In the genomic region with DNA sequence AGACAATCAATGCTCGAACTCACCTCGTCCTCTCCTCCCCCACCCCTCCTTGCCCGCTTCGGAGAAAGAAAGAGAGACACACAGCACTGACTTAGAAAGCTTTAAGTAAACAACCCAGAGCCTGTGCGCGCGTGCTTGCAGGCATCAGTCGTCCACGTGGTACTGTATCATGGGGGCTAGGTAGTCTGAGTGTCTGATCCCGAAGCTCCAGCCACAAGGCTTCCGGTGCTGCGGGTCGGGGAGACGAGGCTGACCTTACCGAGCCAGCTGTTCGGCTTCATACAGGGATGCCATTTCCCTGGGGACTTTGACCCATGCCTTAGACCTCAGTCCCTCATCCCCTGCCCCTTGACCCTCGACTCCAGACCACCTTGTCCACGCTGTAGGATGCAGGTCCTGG, we compare ENCODE assay signal across 13 mouse cellular contexts. TPM values are rescaled to one million over a fixed set of nuclear protein-coding genes. Genes with fewer than 3 reads are reported as not detected.
DNase-seq lines count a peak whose midpoint lies in the region; ATAC-seq and TF ChIP-seq lines count a peak whose summit lies in the region.
"Had no signal": no experiment of that assay in that cellular context is flagged by ENCODE, and none has a peak within 500 bp of the region (broad histone marks: within the 10 kb centered on the region; RNA-seq: fewer than 3 reads in every experiment).

No protein-coding gene starts in this region.

- peaks cover 7% of the 10 kb centered on the region; the same call in 1 of the 2 replicates for H3K4me1 ChIP-seq in kidney, adult 2 months (ENCODE audit: control insufficient read depth, insufficient read depth, low read length)
- peaks cover 41% of the 10 kb centered on the region for H3K4me1 ChIP-seq in limb, embryonic 13.5 days

- WGBS in kidney, adult 2 months: 10% methylated on average over 18 of the region's 18 CpGs
- 5% methylated on average over 18 of the region's 18 CpGs for WGBS in limb, embryonic 13.5 days

- H3K27ac ChIP-seq in kidney, adult 2 months (ENCODE audit: insufficient read depth, low read depth, low read length): no peak overlapping the region
- no peak overlapping the region for H3K27ac ChIP-seq in limb, embryonic 13.5 days

- H3K9ac ChIP-seq in limb, embryonic 13.5 days: peak overlapping the region; percentile 19; the same call in 1 of the 2 replicates
- H3K9ac ChIP-seq: forebrain, postnatal 0 days had no signal

- TF ChIP-seq CTCF in kidney, adult 2 months (conservative IDR thresholded peaks at IDR 0.05; ENCODE audit: insufficient read depth, insufficient read length, low read depth, low read length): no peak

- H3K27me3 ChIP-seq in kidney, adult 2 months (replicated peaks; ENCODE audit: control insufficient read depth, insufficient read depth, low read length): no peaks in the 10 kb centered on the region
- peaks cover 69% of the 10 kb centered on the region for H3K27me3 ChIP-seq in limb, embryonic 13.5 days

- no peak for ATAC-seq in limb, embryonic 13.5 days (ENCODE audit: low FRiP score, low read depth)
- ATAC-seq in megakaryocyte progenitor cell, adult 5-6 weeks (replicated peaks; ENCODE audit: poor library complexity): no peak
- ATAC-seq: forebrain, postnatal 0 days; lung, postnatal 0 days; Patski had no signal

- H3K36me3 ChIP-seq in kidney, adult 2 months (ENCODE audit: control insufficient read depth, insufficient read depth, low read length): no peaks in the 10 kb centered on the region
- H3K36me3 ChIP-seq in limb, embryonic 13.5 days: peaks cover 4% of the 10 kb centered on the region

- no peak overlapping the region for H3K4me3 ChIP-seq in kidney, adult 2 months (ENCODE audit: insufficient read depth, low read depth, low read length)
- H3K4me3 ChIP-seq in limb, embryonic 13.5 days: no peak overlapping the region

- peak overlapping the region; percentile 27; the same call in 1 of the 2 replicates for H3K4me2 ChIP-seq in limb, embryonic 13.5 days (replicated peaks)

- no peak for TF ChIP-seq POLR2A in kidney, adult 2 months (IDR thresholded peaks at IDR 0.05; ENCODE audit: low read depth, low read length)

- DNase-seq in embryo, embryonic 10.5 days (ENCODE audit: low spot score): peak; percentile 30
- no peak for DNase-seq in embryo, embryonic 10 days (ENCODE audit: low spot score)
- peak; percentile 13 for DNase-seq in kidney, adult 2 months
- no peak for DNase-seq in kidney, adult 8-10 months
- DNase-seq in embryo, embryonic 11 days: peak; percentile 20
- no peak for DNase-seq in frontal cortex, adult 2 months (ENCODE audit: extremely low spot score in 1 of 2, low spot score in 1 of 2)
- DNase-seq: B cell, adult 2 months; forebrain, postnatal 0 days had no signal

- H3K9me3 ChIP-seq in limb, embryonic 13.5 days: no peaks in the 10 kb centered on the region

RNA-seq across cellular contexts. Expression of gene Tymp, which starts 0.5 kb away (rescaled TPM):
- polyA plus RNA-seq in kidney, adult 2 months (2012; rRNA removed): 1.8 and 3.1 TPM in 2 replicates
- polyA plus RNA-seq in limb, embryonic 13.5 days (2015; fragmentation: Nextera tagmentation; extraction: Ambion mirVana): 1.3 TPM in 2 replicates
- 0.10 and 0.17 TPM in 2 replicates for total RNA-seq in megakaryocyte progenitor cell, adult 5-6 weeks (2015)
- total RNA-seq in megakaryocyte progenitor cell, adult 5-6 weeks (2017): 0.42 and 0.71 TPM in 2 replicates
- polyA plus RNA-seq in frontal cortex, adult 2 months (2012; rRNA removed): 3.3 TPM in 2 replicates

RNA-seq across cellular contexts. Expression of gene Odf3b, which starts 1.7 kb away (rescaled TPM):
- polyA plus RNA-seq in kidney, adult 2 months (2012; rRNA removed): 1.6 and 2.2 TPM in 2 replicates
- 0.23 and 0.29 TPM in 2 replicates for polyA plus RNA-seq in limb, embryonic 13.5 days (2015; fragmentation: Nextera tagmentation; extraction: Ambion mirVana)
- total RNA-seq in megakaryocyte progenitor cell, adult 5-6 weeks (2015): 0.90 and 2.7 TPM in 2 replicates
- 1.9 and 3.7 TPM in 2 replicates for total RNA-seq in megakaryocyte progenitor cell, adult 5-6 weeks (2017)
- 2.4 and 3.8 TPM in 2 replicates for polyA plus RNA-seq in frontal cortex, adult 2 months (2012; rRNA removed)

RNA-seq across cellular contexts. Expression of gene Sco2, which starts 3.7 kb away (rescaled TPM):
- polyA plus RNA-seq in kidney, adult 2 months (2012; rRNA removed): 59.5 and 65.3 TPM in 2 replicates
- polyA plus RNA-seq in limb, embryonic 13.5 days (2015; fragmentation: Nextera tagmentation; extraction: Ambion mirVana): 5.4 and 5.8 TPM in 2 replicates
- total RNA-seq in megakaryocyte progenitor cell, adult 5-6 weeks (2015): 15.9 and 20.6 TPM in 2 replicates
- 14.4 and 14.7 TPM in 2 replicates for total RNA-seq in megakaryocyte progenitor cell, adult 5-6 weeks (2017)
- polyA plus RNA-seq in frontal cortex, adult 2 months (2012; rRNA removed): 30.0 and 30.5 TPM in 2 replicates

RNA-seq across cellular contexts. Expression of gene Klhdc7b, which starts 7.4 kb away (rescaled TPM):
- not detected in 2 replicates for polyA plus RNA-seq in kidney, adult 2 months (2012; rRNA removed)
- polyA plus RNA-seq in limb, embryonic 13.5 days (2015; fragmentation: Nextera tagmentation; extraction: Ambion mirVana): 0.05 TPM in 1 of 2 replicates, not detected in the other
- 0.07 TPM in 1 of 2 replicates, not detected in the other for total RNA-seq in megakaryocyte progenitor cell, adult 5-6 weeks (2015)
- total RNA-seq in megakaryocyte progenitor cell, adult 5-6 weeks (2017): under 0.01 TPM in 1 of 2 replicates, not detected in the other
- polyA plus RNA-seq in frontal cortex, adult 2 months (2012; rRNA removed): 0.16 and 0.25 TPM in 2 replicates
- total RNA-seq: adrenal gland, postnatal 4 days had no signal
- polyA plus RNA-seq: lung, postnatal 0 days; Patski had no signal

RNA-seq across cellular contexts. Expression of gene Ncaph2, which starts 21.8 kb away (rescaled TPM):
- polyA plus RNA-seq in kidney, adult 2 months (2012; rRNA removed): 111 and 124 TPM in 2 replicates
- polyA plus RNA-seq in limb, embryonic 13.5 days (2015; fragmentation: Nextera tagmentation; extraction: Ambion mirVana): 146 and 162 TPM in 2 replicates
- total RNA-seq in megakaryocyte progenitor cell, adult 5-6 weeks (2015): 82.4 and 115 TPM in 2 replicates
- 96.7 and 97.9 TPM in 2 replicates for total RNA-seq in megakaryocyte progenitor cell, adult 5-6 weeks (2017)
- polyA plus RNA-seq in frontal cortex, adult 2 months (2012; rRNA removed): 101 and 112 TPM in 2 replicates

Comparison
In these comparisons a context has a peak if more than half of its experiments do, and no peak if none do; other contexts are left out.
1. DNase-seq: peak in embryo, embryonic 10.5 days (single experiment), kidney, adult 2 months (single experiment) and embryo, embryonic 11 days (single experiment); none in embryo, embryonic 10 days (single experiment), kidney, adult 8-10 months (0 of 2) and frontal cortex, adult 2 months (0 of 2).